Mouse (Mus musculus): ENCODE results near the gene Gm3317. TPM values are rescaled to one million over a fixed set of nuclear protein-coding genes. Genes with fewer than 3 reads are reported as not detected.

Gene Gm3317
- not detected in 2 replicates for polyA plus RNA-seq (2015; fragmentation: Nextera tagmentation; extraction: Ambion mirVana)

DNA sequence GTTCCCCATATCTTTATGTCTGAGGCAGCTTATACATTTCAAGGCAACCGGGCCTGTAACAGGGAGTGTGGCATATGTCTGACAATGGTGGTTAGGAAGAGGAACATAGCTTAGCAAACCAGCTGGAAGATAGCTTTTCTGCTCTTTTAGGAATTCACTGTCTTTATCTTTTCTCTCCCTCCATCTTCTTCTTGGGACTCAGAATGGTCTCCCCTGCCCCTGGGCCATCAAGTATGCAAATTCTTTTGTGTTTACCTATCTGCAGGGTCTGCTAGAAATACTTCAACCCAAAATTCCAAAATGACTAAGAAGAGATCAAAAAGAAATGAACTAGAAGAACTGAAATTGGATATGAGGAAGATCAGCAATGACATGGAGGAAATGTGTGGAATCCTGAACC is at the start of gene Gm3317:
Gene Gm3317, plus strand, starts transcription at position 301 of the 400 bp plus-strand sequence.

DNA sequence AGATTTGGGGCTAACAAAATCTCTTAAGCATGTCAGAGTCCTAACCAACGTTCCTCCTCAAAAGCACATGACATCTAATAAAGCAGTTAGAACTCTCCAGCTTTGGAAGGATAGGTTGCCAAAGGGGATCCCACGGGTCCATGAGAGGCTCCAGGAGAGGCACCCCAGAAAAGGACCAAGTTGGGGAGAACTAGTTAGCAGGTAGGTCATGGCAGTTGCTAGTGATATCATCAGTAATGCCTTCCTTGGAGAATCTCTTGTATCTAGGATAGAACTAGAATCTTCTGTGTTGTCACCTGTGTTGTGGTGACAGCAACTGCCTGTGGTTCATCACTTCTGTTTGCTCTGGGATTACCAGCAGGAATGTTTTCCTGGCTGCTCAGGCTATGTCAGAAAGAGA is 33.1 kb upstream of the Gm3317 start, which contains the start of gene Gm8279:
Gene Gm8279, plus strand, starts transcription at position 301 of the 400 bp plus-strand sequence.

DNA sequence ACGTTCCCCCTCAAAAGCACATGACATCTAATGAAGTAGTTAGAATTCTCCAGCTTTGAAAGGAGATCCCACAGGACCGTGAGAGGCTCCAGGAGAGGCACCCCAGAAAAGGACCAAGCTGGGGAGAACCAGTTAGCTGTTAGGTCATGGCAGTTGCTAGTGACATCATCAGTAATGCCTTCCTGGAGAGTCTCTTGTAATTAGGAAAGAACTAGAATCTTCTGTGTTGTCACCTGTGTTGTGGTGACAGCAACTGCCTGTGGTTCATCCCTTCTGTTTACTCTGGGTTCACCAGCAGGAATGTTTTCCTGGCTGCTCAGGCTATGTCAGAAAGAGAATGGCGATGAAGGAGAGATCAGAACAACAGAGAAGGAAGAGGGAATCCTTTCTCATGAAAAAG is 21.2 kb downstream of the Gm3317 start, which contains the start of gene Gm8271:
Gene Gm8271, plus strand, starts transcription at position 301 of the 400 bp plus-strand sequence.

Other genes starting within 250 kb of the Gm3317 start
- not detected in 2 replicates for gene Gm8297, start 180.6 kb upstream of the Gm3317 start, polyA plus RNA-seq (2015; fragmentation: Nextera tagmentation; extraction: Ambion mirVana)
- not detected in 2 replicates for gene Gm3298, start 148.6 kb upstream of the Gm3317 start, polyA plus RNA-seq (2015; fragmentation: Nextera tagmentation; extraction: Ambion mirVana)
- gene 4930555G01Rik, start 113.9 kb upstream of the Gm3317 start, polyA plus RNA-seq (2015; fragmentation: Nextera tagmentation; extraction: Ambion mirVana) = not detected in 2 replicates
- gene Gm8281, start 93.5 kb upstream of the Gm3317 start, polyA plus RNA-seq (2015; fragmentation: Nextera tagmentation; extraction: Ambion mirVana) = 8.6 and 14.2 TPM in 2 replicates
- gene Gm8279, start 33.0 kb upstream of the Gm3317 start, polyA plus RNA-seq (2015; fragmentation: Nextera tagmentation; extraction: Ambion mirVana) = not detected in 2 replicates
- gene Gm8271, start 21.3 kb downstream of the Gm3317 start, polyA plus RNA-seq (2015; fragmentation: Nextera tagmentation; extraction: Ambion mirVana) = not detected in 2 replicates
- not detected in 2 replicates for gene Gm3526, start 96.0 kb downstream of the Gm3317 start, polyA plus RNA-seq (2015; fragmentation: Nextera tagmentation; extraction: Ambion mirVana)
- not detected in 2 replicates for gene Gm3542, start 170.4 kb downstream of the Gm3317 start, polyA plus RNA-seq (2015; fragmentation: Nextera tagmentation; extraction: Ambion mirVana)
- 0.26 and 1.4 TPM in 2 replicates for gene Gm3500, start 224.5 kb downstream of the Gm3317 start, polyA plus RNA-seq (2015; fragmentation: Nextera tagmentation; extraction: Ambion mirVana)